Mouse (Mus musculus): ENCODE results near the gene Pno1.

DNA sequence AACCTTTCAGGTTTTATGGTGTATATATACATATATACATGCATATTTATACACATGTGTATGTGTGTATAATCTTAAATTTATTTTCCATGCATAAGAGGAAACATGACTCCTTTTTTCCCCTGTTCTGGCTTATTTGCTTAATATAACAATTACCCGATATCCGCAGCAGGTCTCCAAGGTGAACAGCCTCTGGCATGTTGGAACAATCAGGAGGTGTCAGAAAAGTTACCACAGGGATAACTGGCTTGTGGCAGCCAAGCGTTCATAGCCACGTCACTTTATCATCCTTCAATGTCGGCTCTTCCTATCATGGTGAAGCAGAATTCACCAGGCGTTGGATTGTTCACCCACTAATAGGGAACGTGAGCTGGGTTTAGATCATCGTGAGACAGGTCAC is 9.8 kb upstream of the Pno1 start:
- TF ChIP-seq POLR2A (IDR thresholded peaks at IDR 0.05; ENCODE audit: low read depth, low read length) (no peak), CTCF (IDR thresholded peaks at IDR 0.05; ENCODE audit: extremely low read depth, insufficient read depth, insufficient read length, insufficient replicate concordance) (no peak)

Measured in spleen, adult 2 months (tissue).